10 mouse cellular contexts compared by ENCODE assay signal in genomic region chr9:69662394-69662793, GRCm38 (mm10).
DNase-seq lines count a peak whose midpoint lies in the region; ATAC-seq and TF ChIP-seq lines count a peak whose summit lies in the region.
"Had no signal": no experiment of that assay in that cellular context is flagged by ENCODE, and none has a peak within 500 bp of the region (broad histone marks: within the 10 kb centered on the region; RNA-seq: fewer than 3 reads in every experiment).

No protein-coding gene starts in this region.

- no peak overlapping the region for H3K4me2 ChIP-seq in forebrain, embryonic 14.5 days (ENCODE audit: low read length)
- H3K4me2 ChIP-seq in forebrain, embryonic 13.5 days, result no peak overlapping the region
- H3K4me2 ChIP-seq: liver, embryonic 13.5 days had no signal

- no peak overlapping the region for H3K27ac ChIP-seq in forebrain, embryonic 14.5 days (ENCODE audit: low read depth, low read length)
- no peak overlapping the region for H3K27ac ChIP-seq in forebrain, embryonic 13.5 days
- H3K27ac ChIP-seq: liver, embryonic 13.5 days had no signal

- intact Hi-C loops in left cerebral cortex, postnatal 4 days (cut with DNase I), result no loop called here

- no peak overlapping the region for H3K9ac ChIP-seq in forebrain, embryonic 14.5 days (ENCODE audit: low read length)
- H3K9ac ChIP-seq in forebrain, embryonic 13.5 days, result no peak overlapping the region
- H3K9ac ChIP-seq: liver, embryonic 13.5 days had no signal

- TF ChIP-seq CTCF in E14TG2a.4 (conservative IDR thresholded peaks at IDR 0.05; ENCODE audit: low read length), result peak; percentile 33

- 33% methylated on average over 5 of the region's 5 CpGs for WGBS in forebrain, embryonic 14.5 days
- WGBS in forebrain, embryonic 13.5 days, result 34% methylated on average over 5 of the region's 5 CpGs

- no peaks in the 10 kb centered on the region for H3K36me3 ChIP-seq in forebrain, embryonic 14.5 days (ENCODE audit: control insufficient read depth, insufficient read depth, low read length)
- no peaks in the 10 kb centered on the region for H3K36me3 ChIP-seq in forebrain, embryonic 13.5 days (ENCODE audit: poor library complexity, severe bottlenecking)
- no peaks in the 10 kb centered on the region for H3K36me3 ChIP-seq in E14TG2a.4 (ENCODE audit: insufficient read depth, low read length)
- H3K36me3 ChIP-seq: liver, embryonic 13.5 days had no signal

- H3K27me3 ChIP-seq in forebrain, embryonic 14.5 days (replicated peaks; ENCODE audit: control insufficient read depth, insufficient read depth, low read length), result peaks cover 30% of the 10 kb centered on the region
- H3K27me3 ChIP-seq in forebrain, embryonic 13.5 days, result peaks cover 78% of the 10 kb centered on the region
- H3K27me3 ChIP-seq in E14TG2a.4 (ENCODE audit: insufficient read depth, low read length), result peaks cover 14% of the 10 kb centered on the region

- H3K9me3 ChIP-seq in forebrain, embryonic 14.5 days (replicated peaks; ENCODE audit: control insufficient read depth, low read length), result no peaks in the 10 kb centered on the region
- H3K9me3 ChIP-seq in forebrain, embryonic 13.5 days (replicated peaks), result 0 out of 2 replicates have a peak, but pooled peaks cover 5% of the 10 kb centered on the region
- H3K9me3 ChIP-seq in E14TG2a.4 (ENCODE audit: low read length), result no peaks in the 10 kb centered on the region
- H3K9me3 ChIP-seq: liver, embryonic 13.5 days had no signal

- H3K4me1 ChIP-seq in forebrain, embryonic 14.5 days (ENCODE audit: control insufficient read depth, insufficient read depth, low read length), result peaks cover 3% of the 10 kb centered on the region
- 0 out of 2 replicates have a peak, but pooled peaks cover 3% of the 10 kb centered on the region for H3K4me1 ChIP-seq in forebrain, embryonic 13.5 days
- no peaks in the 10 kb centered on the region for H3K4me1 ChIP-seq in E14TG2a.4 (replicated peaks; ENCODE audit: low read depth, low read length)
- H3K4me1 ChIP-seq: liver, embryonic 13.5 days had no signal

- H3K4me3 ChIP-seq in forebrain, embryonic 14.5 days (ENCODE audit: low read depth, low read length), result no peak overlapping the region
- no peak overlapping the region for H3K4me3 ChIP-seq in forebrain, embryonic 13.5 days
- H3K4me3 ChIP-seq in E14TG2a.4 (replicated peaks; ENCODE audit: low read length), result no peak overlapping the region
- H3K4me3 ChIP-seq: liver, embryonic 13.5 days had no signal

- peak; percentile 33 for DNase-seq in forebrain, embryonic 14.5 days (ENCODE audit: low spot score)
- DNase-seq in left cerebral cortex, postnatal 4 days, result peak; percentile 29
- no peak for DNase-seq in left cerebral cortex, adult 9 months (ENCODE audit: low spot score in 2 of 2)
- peak; percentile 61 for DNase-seq in embryo, embryonic 11 days
- DNase-seq in cerebellum, postnatal 36 days, result no peak
- DNase-seq in spleen, adult 12 weeks (ENCODE audit: low spot score), result no peak
- DNase-seq: liver, embryonic 13.5 days had no signal

- no peak for ATAC-seq in forebrain, embryonic 14.5 days
- ATAC-seq in forebrain, embryonic 13.5 days, result no peak
- ATAC-seq: forebrain, embryonic 16.5 days had no signal

Comparison
In these comparisons a context has a peak if more than half of its experiments do, and no peak if none do; other contexts are left out.
1. DNase-seq: peak in forebrain, embryonic 14.5 days (single experiment), left cerebral cortex, postnatal 4 days (single experiment) and embryo, embryonic 11 days (single experiment); none in left cerebral cortex, adult 9 months (0 of 2), cerebellum, postnatal 36 days (0 of 2) and spleen, adult 12 weeks (single experiment).